Mouse (Mus musculus) limb, embryonic 11.5 days (tissue): Measurements from ENCODE around the gene Ccdc54. TPM values are rescaled to one million over a fixed set of nuclear protein-coding genes. Genes with fewer than 3 reads are reported as not detected.

Experiments
- ATAC-seq: fragments of 200-750 bp; cut with Nextera tagmentation; 2 replicates; pipeline ENCODE4 v1.8.0; 2017; ENCODE audit warnings: low read depth; ENCODE audit not compliant: insufficient number of reproducible peaks, low FRiP score, low TSS enrichment
- DNase-seq: peaks from one replicate; pipeline ENCODE4 v3.0.0-alpha.2; 2015; ENCODE audit warnings: low spot score
- H3K27ac ChIP-seq: fragments of 300-500 bp; sonication (generic); replicated peaks from 2 replicates; pipeline ENCODE4 v1.5.1; 2014; ENCODE audit warnings: low read depth, mild to moderate bottlenecking, low read length
- H3K27me3 ChIP-seq: fragments of 300-500 bp; sonication (generic); 2 replicates; pipeline ENCODE4 v1.6.1; 2014; ENCODE audit warnings: mild to moderate bottlenecking, low read length, mixed read lengths; ENCODE audit not compliant: control insufficient read depth, insufficient read depth
- H3K36me3 ChIP-seq: fragments of 300-500 bp; sonication (generic); 2 replicates; pipeline ENCODE4 v1.6.1; 2014; ENCODE audit warnings: mild to moderate bottlenecking, low read length, moderate library complexity, mixed read lengths; ENCODE audit not compliant: control insufficient read depth, insufficient read depth
- H3K4me1 ChIP-seq: fragments of 300-500 bp; sonication (generic); 2 replicates; pipeline ENCODE4 v1.6.1; 2014; ENCODE audit warnings: low read length, mixed read lengths; ENCODE audit not compliant: control insufficient read depth, insufficient read depth
- H3K4me2 ChIP-seq: fragments of 300-500 bp; sonication (generic); 2 replicates; pipeline ENCODE4 v1.6.1; 2014; ENCODE audit warnings: low read depth, mild to moderate bottlenecking, moderate library complexity; ENCODE audit not compliant: severe bottlenecking
- H3K4me3 ChIP-seq: fragments of 300-500 bp; sonication (generic); 2 replicates; pipeline ENCODE4 v1.5.1; 2014; ENCODE audit warnings: low read depth, low read length
- H3K9ac ChIP-seq: fragments of 300-500 bp; sonication (generic); 2 replicates; pipeline ENCODE4 v1.6.1; 2014; ENCODE audit warnings: mild to moderate bottlenecking, low read length
- H3K9me3 ChIP-seq: fragments of 300-500 bp; sonication (generic); 2 replicates; pipeline ENCODE4 v1.6.1; 2016; ENCODE audit warnings: low read length; ENCODE audit not compliant: control insufficient read depth
- WGBS: fragments of 180-500 bp; shearing (Covaris S2); extraction: QIAGEN DNeasy Blood & Tissue Kit; methylation state at CpG from one replicate; pipeline ENCODE4 v1.1.7; 2014; 5-methylcytosine and 5-hydroxymethylcytosine counted together
- polyA plus RNA-seq: library from polyadenylated mRNA; unstranded; fragments of >200 nt; fragmentation: Nextera tagmentation; extraction: Ambion mirVana; gene quantifications from 2 replicates; pipeline ENCODE4 v1.2.1, GENCODE M21; 2014

Gene Ccdc54
- polyA plus RNA-seq: not detected in 2 replicates

DNA sequence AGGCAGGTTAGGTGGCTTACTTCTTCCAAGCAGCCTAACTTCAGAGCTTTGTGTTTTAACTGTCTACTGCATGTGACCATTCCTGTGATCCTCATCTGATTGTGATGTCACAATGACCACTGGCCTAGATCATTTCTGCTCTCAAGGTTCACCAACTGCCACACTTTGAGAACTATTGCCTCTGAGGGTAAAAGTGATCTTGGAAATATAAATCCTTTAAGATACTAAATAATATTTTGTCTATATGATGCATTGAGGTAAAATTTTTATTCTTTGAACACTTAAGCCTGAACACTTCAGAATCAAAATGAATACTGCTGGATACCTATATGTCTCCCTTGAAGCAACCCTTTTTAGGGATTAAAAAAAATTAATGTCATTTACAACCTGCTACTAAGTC lies at the start of gene Ccdc54:
Gene Ccdc54, minus strand, starts transcription at position 101 of the 400 bp plus-strand sequence.
- H3K27me3 ChIP-seq: no peaks in the 10 kb centered on the region
- no peak within 1 kb of the TSS for H3K27ac ChIP-seq
- H3K9me3 ChIP-seq: no peaks in the 10 kb centered on the region
- H3K4me1 ChIP-seq: no peaks in the 10 kb centered on the region
- no peak within 1 kb of the TSS for H3K4me2 ChIP-seq
- no peak within 1 kb of the TSS for H3K9ac ChIP-seq
- ATAC-seq (no peak), DNase-seq (no peak)
- H3K4me3 ChIP-seq: no peak within 1 kb of the TSS
- H3K36me3 ChIP-seq: no peaks in the 10 kb centered on the region

DNA sequence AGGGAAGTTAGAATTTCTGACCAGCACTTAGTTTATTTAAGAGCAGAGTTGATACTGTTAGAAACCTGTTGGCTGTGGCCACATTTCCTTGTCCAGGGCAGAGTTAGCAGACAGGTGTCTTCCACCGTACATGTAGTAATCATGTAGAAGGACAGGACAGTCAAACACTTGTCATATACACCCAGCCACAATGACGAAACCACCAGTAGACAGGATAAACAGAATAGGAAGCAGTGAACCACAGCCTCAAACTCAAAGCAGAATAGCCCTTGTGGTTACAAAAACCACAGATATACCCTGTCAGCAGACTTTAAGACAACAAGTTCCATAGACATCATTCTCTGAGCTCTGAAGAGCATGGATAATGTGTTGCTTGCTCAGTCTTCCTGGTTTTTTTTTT lies 41.6 kb upstream of the Ccdc54 start:
- H3K4me1 ChIP-seq: no peaks in the 10 kb centered on the region
- H3K36me3 ChIP-seq: no peaks in the 10 kb centered on the region
- no peak overlapping the region for H3K4me3 ChIP-seq
- H3K9me3 ChIP-seq: no peaks in the 10 kb centered on the region
- DNase-seq (no peak), ATAC-seq (no peak)
- no peak overlapping the region for H3K27ac ChIP-seq
- H3K4me2 ChIP-seq: no peak overlapping the region
- no peak overlapping the region for H3K9ac ChIP-seq
- no peaks in the 10 kb centered on the region for H3K27me3 ChIP-seq
- WGBS: 88% methylated on average over 2 of the region's 2 CpGs

DNA sequence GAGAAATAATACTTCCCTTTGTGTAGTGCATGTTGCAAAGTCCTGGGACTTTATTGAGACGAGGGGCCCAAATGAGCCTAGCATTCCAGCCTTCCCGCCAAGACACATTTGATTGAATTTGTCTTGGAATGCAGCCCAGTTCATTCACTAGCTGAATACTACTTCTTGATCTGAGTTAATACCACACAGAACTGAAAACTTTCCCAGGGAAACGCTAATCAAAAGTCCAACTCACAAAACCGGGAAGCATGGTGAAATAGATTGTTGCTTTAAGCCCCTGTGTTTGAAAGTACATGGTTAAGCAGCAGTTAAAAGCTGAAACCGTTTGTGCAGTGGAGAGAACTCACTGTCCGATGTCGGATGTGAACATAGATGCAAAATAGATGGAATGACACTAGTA lies 24.6 kb upstream of the Ccdc54 start:
- Histone ChIP-seq H3K36me3 (no peaks in the 10 kb centered on the region), H3K9me3 (no peaks in the 10 kb centered on the region), H3K27ac (no peak overlapping the region), H3K27me3 (no peaks in the 10 kb centered on the region), H3K4me2 (no peak overlapping the region), H3K4me1 (no peaks in the 10 kb centered on the region), H3K9ac (no peak overlapping the region), H3K4me3 (no peak overlapping the region)
- no peak for DNase-seq
- no peak for ATAC-seq
- 76% methylated on average over 7 of the region's 7 CpGs for WGBS

DNA sequence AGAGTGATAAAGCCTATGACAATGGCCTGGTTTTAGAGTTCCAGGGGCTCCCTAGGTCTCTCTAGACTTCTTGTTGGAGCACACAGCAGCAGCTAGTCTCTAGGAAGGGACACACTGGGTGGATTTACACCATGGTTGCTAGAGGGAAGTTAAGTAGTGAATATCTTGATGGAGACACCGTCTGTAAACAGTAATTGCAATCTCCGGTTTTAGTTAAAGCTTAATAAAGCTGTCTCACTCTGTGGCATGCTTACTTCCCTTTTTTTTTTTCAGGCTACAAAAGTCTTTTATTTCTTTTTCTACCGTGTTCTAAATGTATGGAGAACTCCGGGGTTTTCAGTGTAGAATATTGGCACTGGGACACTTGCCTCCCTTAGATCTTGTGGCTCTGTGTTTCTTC lies 22.0 kb upstream of the Ccdc54 start:
- H3K4me1 ChIP-seq: no peaks in the 10 kb centered on the region
- H3K9me3 ChIP-seq: no peaks in the 10 kb centered on the region
- H3K27ac ChIP-seq: no peak overlapping the region
- H3K4me3 ChIP-seq: no peak overlapping the region
- H3K4me2 ChIP-seq: no peak overlapping the region
- no peaks in the 10 kb centered on the region for H3K36me3 ChIP-seq
- 55% methylated on average over 4 of the region's 4 CpGs for WGBS
- ATAC-seq (no peak), DNase-seq (peak; percentile 11)
- H3K27me3 ChIP-seq: no peaks in the 10 kb centered on the region
- no peak overlapping the region for H3K9ac ChIP-seq

DNA sequence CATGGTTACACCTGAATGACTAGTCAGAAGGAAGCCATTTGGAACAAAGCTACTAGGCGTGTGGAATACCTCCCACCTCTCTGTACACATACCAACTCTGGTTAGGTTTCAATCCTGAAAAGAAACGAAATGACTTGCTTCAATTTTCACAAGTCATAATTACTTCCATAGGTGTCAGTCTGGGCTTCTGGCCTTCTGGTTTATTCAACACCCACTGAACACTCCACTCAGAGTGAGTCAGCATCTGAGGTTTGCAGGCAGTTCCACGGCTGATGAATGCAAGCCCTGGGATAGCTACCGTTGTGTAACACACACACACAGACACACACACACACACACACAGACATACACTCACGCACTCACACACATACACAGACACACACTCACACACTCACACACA lies 19.6 kb upstream of the Ccdc54 start:
- DNase-seq (no peak), ATAC-seq (no peak)
- H3K27ac ChIP-seq: no peak overlapping the region
- no peaks in the 10 kb centered on the region for H3K4me1 ChIP-seq
- no peak overlapping the region for H3K9ac ChIP-seq
- 83% methylated on average over 5 of the region's 5 CpGs for WGBS
- H3K36me3 ChIP-seq: no peaks in the 10 kb centered on the region
- no peak overlapping the region for H3K4me2 ChIP-seq
- no peak overlapping the region for H3K4me3 ChIP-seq
- no peaks in the 10 kb centered on the region for H3K27me3 ChIP-seq
- no peaks in the 10 kb centered on the region for H3K9me3 ChIP-seq

DNA sequence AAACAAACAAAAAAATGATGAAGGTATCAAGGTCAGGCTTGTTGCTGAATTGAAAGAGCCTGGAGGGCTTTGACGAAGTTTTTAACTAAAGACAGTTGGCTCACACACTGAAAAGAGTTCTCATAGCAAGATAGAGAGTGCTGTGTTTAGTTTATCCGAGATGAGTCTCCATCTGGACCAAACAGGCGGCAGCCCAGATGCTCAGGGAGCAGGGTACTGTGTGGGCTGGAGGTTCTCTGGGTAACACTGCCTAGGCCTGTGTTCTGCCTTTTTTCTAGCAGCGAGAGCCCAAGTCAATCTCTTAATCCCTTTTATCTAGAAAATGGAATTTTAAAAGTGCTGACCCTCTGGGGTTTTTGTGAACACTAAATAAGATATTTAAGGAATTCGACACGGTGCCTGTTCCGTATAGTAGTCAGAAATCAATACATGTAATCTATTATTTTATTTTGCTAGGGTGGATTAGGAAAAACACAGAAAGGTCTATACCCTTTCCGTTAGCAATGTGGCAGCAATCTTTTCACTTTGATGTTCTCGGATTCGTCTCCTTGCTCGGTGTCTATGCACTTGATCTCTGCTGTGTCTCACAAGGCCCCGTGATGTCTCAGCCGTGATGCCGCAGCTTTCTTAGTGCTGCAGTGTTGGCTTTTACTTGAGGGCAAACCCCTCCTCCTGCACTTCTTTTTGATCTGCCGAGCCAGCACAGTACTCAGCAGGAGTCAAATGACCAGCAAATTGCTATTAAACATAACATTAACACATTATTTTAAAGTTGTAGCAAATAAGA lies 17.0 kb upstream of the Ccdc54 start:
- H3K36me3 ChIP-seq: no peaks in the 10 kb centered on the region
- H3K4me3 ChIP-seq: no peak overlapping the region
- no peaks in the 10 kb centered on the region for H3K9me3 ChIP-seq
- 41% methylated on average over 15 of the region's 15 CpGs for WGBS
- no peaks in the 10 kb centered on the region for H3K27me3 ChIP-seq
- no peak overlapping the region for H3K4me2 ChIP-seq
- ATAC-seq: no peak
- H3K9ac ChIP-seq: no peak overlapping the region
- DNase-seq: no peak
- H3K27ac ChIP-seq: no peak overlapping the region
- H3K4me1 ChIP-seq: no peaks in the 10 kb centered on the region

DNA sequence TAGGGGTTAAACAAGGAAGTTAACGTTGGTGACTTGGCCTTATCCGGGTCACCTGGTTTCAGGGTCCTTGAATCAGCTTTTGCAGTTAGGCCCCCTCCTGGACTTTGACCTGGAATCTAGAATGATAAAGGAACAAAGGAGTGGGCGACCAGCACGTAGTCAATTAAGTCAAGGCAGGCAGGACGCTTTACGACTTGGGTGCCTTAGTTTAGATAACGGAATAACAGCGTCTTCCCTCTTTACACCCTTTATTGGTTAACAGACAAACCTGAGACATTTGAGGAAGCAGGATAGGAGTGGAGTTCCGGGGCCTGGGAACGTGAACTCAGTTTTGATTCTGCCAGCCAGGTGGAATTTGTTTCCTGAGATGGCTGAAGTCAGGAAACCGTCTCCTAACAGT lies 13.9 kb upstream of the Ccdc54 start:
- Histone ChIP-seq H3K4me2 (no peak overlapping the region), H3K27ac (no peak overlapping the region), H3K36me3 (no peaks in the 10 kb centered on the region), H3K4me3 (no peak overlapping the region), H3K9me3 (no peaks in the 10 kb centered on the region), H3K27me3 (no peaks in the 10 kb centered on the region), H3K4me1 (no peaks in the 10 kb centered on the region), H3K9ac (no peak overlapping the region)
- WGBS: 35% methylated on average over 11 of the region's 11 CpGs
- DNase-seq (no peak), ATAC-seq (no peak)

DNA sequence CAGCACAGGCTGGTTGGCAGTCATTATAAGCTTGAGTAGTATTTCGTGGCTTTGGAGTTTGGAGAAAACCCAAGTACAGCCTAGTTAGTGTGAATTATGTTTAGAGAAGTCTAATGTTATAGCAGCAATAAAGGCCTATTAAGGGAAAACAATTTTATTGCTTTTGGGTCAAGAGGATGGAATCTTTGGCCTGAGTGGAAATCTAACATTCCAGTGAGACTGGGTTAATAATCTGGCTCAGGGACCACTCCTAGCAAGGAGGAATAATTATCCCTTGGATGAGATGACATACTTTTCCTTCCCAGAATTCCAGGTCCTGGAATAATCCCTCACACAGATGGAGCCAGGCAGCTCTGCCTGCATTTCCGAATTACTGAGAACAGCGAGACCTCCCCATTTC lies 11.0 kb upstream of the Ccdc54 start:
- Histone ChIP-seq H3K27me3 (no peaks in the 10 kb centered on the region), H3K9ac (no peak overlapping the region), H3K36me3 (no peaks in the 10 kb centered on the region), H3K4me3 (no peak overlapping the region), H3K4me2 (no peak overlapping the region), H3K4me1 (no peaks in the 10 kb centered on the region), H3K27ac (no peak overlapping the region), H3K9me3 (no peaks in the 10 kb centered on the region)
- no peak for ATAC-seq
- WGBS: 14% methylated on average over 3 of the region's 3 CpGs
- DNase-seq: no peak

DNA sequence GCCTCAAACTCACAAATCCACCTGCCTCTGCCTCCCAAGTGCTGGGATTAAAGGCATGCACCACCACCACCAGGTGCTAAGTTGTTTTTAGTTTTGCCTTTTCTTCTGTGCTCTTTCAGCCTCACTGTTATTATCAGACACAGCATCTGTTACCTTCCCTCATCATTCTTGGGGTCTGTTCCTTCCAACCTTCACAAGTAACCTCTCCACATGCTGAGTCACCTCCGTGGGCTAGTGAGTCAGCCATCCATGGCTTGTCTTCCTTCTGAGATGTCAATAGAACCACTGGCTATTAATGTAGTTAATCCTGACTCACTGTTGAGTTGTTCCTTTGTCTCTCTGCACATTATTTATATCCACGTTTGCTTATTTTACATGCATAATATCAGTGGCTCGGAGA lies 9.7 kb upstream of the Ccdc54 start:
- ATAC-seq: no peak
- Histone ChIP-seq H3K9ac (no peak overlapping the region), H3K4me3 (no peak overlapping the region), H3K9me3 (no peaks in the 10 kb centered on the region), H3K4me2 (no peak overlapping the region), H3K36me3 (no peaks in the 10 kb centered on the region), H3K4me1 (no peaks in the 10 kb centered on the region), H3K27me3 (no peaks in the 10 kb centered on the region), H3K27ac (no peak overlapping the region)
- WGBS: 88% methylated on average over 3 of the region's 3 CpGs
- no peak for DNase-seq
